Mouse (Mus musculus) midbrain, embryonic 15.5 days (tissue): ENCODE measurements at regions not wholly inside any gene's neighbourhood (a gene's known extent, or its start where the extent isn't known, plus 50 kb on each side); places are given as distances from the start of the nearest gene placed in this dataset.

Experiments
- ATAC-seq: fragments of 200-750 bp; cut with Nextera tagmentation; replicated peaks from 2 replicates; pipeline ENCODE4 v1.8.0; 2017; ENCODE audit warnings: moderate TSS enrichment
- H3K27ac ChIP-seq: fragments of 300-500 bp; sonication (generic); 2 replicates; pipeline ENCODE4 v1.5.1; 2015; ENCODE audit warnings: mild to moderate bottlenecking, inconsistent platforms
- H3K27me3 ChIP-seq: fragments of 300-500 bp; sonication (generic); replicated peaks from 2 replicates; pipeline ENCODE4 v1.6.1; 2015; ENCODE audit warnings: inconsistent platforms
- H3K36me3 ChIP-seq: fragments of 300-500 bp; sonication (generic); replicated peaks from 2 replicates; pipeline ENCODE4 v1.6.1; 2015; ENCODE audit warnings: inconsistent platforms
- H3K4me1 ChIP-seq: fragments of 300-500 bp; sonication (generic); 2 replicates; pipeline ENCODE4 v1.6.1; 2015; ENCODE audit warnings: inconsistent platforms
- H3K4me2 ChIP-seq: fragments of 300-500 bp; sonication (generic); 2 replicates; pipeline ENCODE4 v1.6.1; 2015; ENCODE audit warnings: inconsistent platforms, mild to moderate bottlenecking, moderate library complexity
- H3K4me3 ChIP-seq: fragments of 300-500 bp; sonication (generic); 2 replicates; pipeline ENCODE4 v1.5.1; 2015; ENCODE audit warnings: mild to moderate bottlenecking, inconsistent platforms
- H3K9ac ChIP-seq: fragments of 300-500 bp; sonication (generic); 2 replicates; pipeline ENCODE4 v1.6.1; 2015; ENCODE audit warnings: mild to moderate bottlenecking, inconsistent platforms
- H3K9me3 ChIP-seq: fragments of 300-500 bp; sonication (generic); 2 replicates; pipeline ENCODE4 v1.6.1; 2016; ENCODE audit warnings: inconsistent platforms
- WGBS: fragments of 180-500 bp; shearing (Covaris S2); methylation state at CpG from one replicate; pipeline ENCODE4 v1.1.7; 2015; ENCODE audit warnings: mixed read lengths; 5-methylcytosine and 5-hydroxymethylcytosine counted together

DNA sequence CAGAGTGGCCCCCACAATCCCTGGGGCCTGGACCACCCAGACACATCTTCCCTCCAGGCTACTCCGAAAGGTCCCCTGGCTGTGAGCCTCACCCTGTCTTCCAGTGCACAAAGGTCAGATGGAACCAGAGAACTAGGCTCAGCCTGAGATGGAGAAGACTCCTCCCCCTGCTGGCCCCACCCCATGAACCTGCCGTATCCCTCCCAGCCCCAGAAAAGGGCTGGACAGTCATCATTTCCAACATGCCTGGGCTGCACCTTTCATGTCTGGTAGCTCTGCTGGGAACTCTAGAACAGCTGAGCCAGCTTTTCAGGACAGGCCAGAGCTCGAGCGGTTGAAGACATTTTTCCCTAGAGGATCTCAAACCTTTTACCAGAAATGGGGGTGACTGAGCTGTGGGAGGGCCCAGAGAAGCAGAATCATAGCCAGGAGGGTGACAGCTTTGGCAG, 77.8 kb downstream of the Zfp36l1 start:
- H3K36me3 ChIP-seq: no peaks in the 10 kb centered on the region
- H3K4me2 ChIP-seq: no peak overlapping the region
- H3K9ac ChIP-seq: no peak overlapping the region
- no peak for ATAC-seq
- H3K27me3 ChIP-seq: no peaks in the 10 kb centered on the region
- 63% methylated on average over 4 of the region's 4 CpGs for WGBS
- H3K4me1 ChIP-seq: no peaks in the 10 kb centered on the region
- H3K27ac ChIP-seq: no peak overlapping the region
- H3K9me3 ChIP-seq: no peaks in the 10 kb centered on the region
- H3K4me3 ChIP-seq: no peak overlapping the region

DNA sequence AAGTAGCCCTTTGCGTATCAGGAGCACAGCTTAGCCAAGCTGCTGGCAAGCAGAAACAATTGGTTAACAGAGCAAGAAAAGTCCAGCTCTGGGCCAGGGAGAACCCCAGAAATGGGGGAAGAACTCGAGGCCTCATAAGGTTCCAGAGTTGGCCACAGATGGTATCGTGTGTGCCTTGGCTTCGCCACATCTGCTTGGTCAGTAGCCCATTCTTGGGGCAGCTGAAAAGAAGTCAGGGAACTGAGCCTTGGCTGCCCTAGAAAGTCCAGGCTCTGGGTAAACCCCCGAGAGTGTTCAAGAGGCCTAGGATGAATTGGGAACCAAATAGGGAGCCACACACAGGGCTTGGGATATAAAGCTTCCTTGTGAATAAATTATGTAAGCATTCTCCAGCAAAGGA, 78.7 kb downstream of the Zfp36l1 start:
- WGBS: 88% methylated on average over 5 of the region's 5 CpGs
- H3K9me3 ChIP-seq: no peaks in the 10 kb centered on the region
- no peaks in the 10 kb centered on the region for H3K36me3 ChIP-seq
- H3K27me3 ChIP-seq: no peaks in the 10 kb centered on the region
- no peak overlapping the region for H3K9ac ChIP-seq
- no peak for ATAC-seq
- H3K4me2 ChIP-seq: no peak overlapping the region
- H3K4me1 ChIP-seq: no peaks in the 10 kb centered on the region
- no peak overlapping the region for H3K4me3 ChIP-seq
- H3K27ac ChIP-seq: no peak overlapping the region

DNA sequence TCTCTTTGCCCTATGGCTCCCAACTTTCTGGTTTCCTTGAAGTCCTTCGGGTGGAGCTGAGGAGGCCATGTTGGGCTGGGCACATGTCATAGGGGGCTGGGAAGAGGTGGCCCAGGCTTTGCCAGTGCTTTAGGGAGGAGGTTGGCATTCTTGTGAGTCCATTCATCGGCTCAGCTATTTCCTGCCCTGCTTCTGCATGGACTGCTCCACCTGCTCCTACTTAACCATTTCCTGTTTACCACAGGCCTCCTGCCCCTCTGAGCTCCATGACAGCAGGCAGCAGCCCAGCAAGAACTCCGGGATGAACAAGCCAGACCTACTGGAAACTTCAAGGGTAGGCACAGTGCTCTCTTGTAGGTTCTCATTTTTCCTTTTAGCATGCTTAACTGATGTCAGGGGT, 80.3 kb downstream of the Zfp36l1 start:
- Histone ChIP-seq H3K4me1 (no peaks in the 10 kb centered on the region), H3K4me3 (no peak overlapping the region), H3K9me3 (no peaks in the 10 kb centered on the region), H3K36me3 (no peaks in the 10 kb centered on the region), H3K9ac (no peak overlapping the region), H3K27me3 (no peaks in the 10 kb centered on the region), H3K4me2 (no peak overlapping the region), H3K27ac (no peak overlapping the region)
- 83% methylated on average over 3 of the region's 3 CpGs for WGBS
- ATAC-seq: no peak

DNA sequence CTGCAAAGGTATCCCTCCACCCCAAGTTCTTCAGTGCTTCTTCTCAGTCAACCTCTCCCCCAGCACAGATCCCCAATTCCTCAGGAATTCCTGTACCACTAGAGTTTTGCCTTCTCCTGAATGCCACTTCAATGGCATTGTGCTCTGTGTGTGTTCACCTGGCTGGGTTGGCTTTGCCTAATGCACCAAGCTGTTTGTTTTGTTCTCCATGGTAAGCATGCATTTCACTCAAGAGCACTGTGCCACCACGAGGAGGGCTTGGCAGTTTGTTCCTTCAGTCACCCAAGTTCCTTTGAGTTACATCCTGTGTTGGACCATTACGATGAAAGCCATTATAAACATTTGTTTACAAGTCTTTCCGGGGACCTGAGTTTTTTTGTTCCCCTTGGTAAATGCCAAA, 84.5 kb downstream of the Zfp36l1 start:
- Histone ChIP-seq H3K4me3 (no peak overlapping the region), H3K27me3 (no peaks in the 10 kb centered on the region), H3K36me3 (no peaks in the 10 kb centered on the region), H3K27ac (no peak overlapping the region), H3K9ac (no peak overlapping the region), H3K4me2 (no peak overlapping the region), H3K9me3 (no peaks in the 10 kb centered on the region), H3K4me1 (peaks cover 3% of the 10 kb centered on the region)
- ATAC-seq: no peak
- 84% methylated on average over 3 of the region's 3 CpGs for WGBS

DNA sequence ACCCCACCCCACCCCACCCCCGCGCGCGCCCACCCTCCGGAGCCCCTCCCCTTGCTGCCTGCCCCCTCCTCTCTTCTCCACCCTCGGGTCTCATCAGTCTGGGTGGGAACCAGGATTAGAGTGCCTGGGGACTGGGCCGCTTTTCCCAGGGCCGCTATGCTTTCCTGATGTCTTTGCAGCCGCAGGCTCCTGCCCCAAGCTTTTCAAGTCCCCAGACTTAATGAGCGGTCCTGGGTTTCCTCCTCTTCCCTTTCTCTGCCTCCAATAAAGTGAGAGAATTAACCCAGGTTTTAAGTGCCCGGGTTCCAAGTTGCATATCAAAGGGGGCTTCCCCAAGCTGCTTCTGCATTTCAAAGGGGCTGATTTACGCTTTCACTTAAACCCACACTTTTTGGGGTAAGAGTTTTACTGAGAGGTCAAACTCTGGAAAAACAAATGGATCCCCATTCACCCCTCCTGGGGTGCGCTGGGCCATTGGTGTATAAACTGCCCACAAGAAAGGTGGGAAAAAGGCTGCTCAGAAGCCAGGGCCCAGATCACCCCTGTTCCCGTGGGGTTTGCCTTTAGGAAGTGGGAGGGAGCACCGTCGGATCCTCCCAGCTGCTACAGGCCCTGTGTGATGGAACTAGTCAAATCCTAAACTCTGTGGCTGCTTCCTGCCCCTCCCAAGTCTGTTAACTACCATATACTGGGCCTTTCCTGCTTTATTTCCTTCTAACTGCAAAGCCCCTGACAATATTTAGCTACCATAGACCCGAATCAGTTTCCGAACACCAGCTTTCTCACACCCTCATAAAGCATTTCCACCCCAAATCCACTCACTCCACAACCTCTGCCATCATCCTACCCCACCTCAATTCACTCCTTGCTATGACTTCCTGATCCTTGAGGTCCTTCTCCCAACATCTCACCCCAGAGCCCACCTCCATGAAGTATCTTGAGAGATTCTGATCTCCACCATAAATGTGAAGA, 89.4 kb downstream of the Zfp36l1 start:
- H3K9me3 ChIP-seq: no peaks in the 10 kb centered on the region
- peak; percentile 69 for ATAC-seq
- H3K4me1 ChIP-seq: peaks cover 34% of the 10 kb centered on the region
- H3K27me3 ChIP-seq: no peaks in the 10 kb centered on the region
- peak overlapping the region; percentile 57 for H3K27ac ChIP-seq
- no peaks in the 10 kb centered on the region for H3K36me3 ChIP-seq
- H3K4me3 ChIP-seq: no peak overlapping the region
- 10% methylated on average over 18 of the region's 18 CpGs for WGBS
- peak overlapping the region; percentile 28 for H3K4me2 ChIP-seq
- no peak overlapping the region for H3K9ac ChIP-seq

GRCm38 (mm10) chr12:80022181-80023106, 90.4 kb downstream of the Zfp36l1 start:
- H3K9me3 ChIP-seq: no peaks in the 10 kb centered on the region
- ATAC-seq: peak; percentile 68
- no peak overlapping the region for H3K4me3 ChIP-seq
- WGBS: 8% methylated on average over 18 of the region's 18 CpGs
- H3K4me1 ChIP-seq: peaks cover 34% of the 10 kb centered on the region
- H3K27ac ChIP-seq: peak overlapping the region; percentile 63
- H3K27me3 ChIP-seq: no peaks in the 10 kb centered on the region
- peak overlapping the region; percentile 28 for H3K4me2 ChIP-seq
- no peak overlapping the region for H3K9ac ChIP-seq
- H3K36me3 ChIP-seq: no peaks in the 10 kb centered on the region

GRCm38 (mm10) chr12:80021030-80021473, 91.8 kb downstream of the Zfp36l1 start:
- Histone ChIP-seq H3K4me2 (no peak overlapping the region), H3K27ac (no peak overlapping the region), H3K4me3 (no peak overlapping the region), H3K36me3 (no peaks in the 10 kb centered on the region), H3K9ac (no peak overlapping the region), H3K4me1 (peaks cover 34% of the 10 kb centered on the region), H3K9me3 (no peaks in the 10 kb centered on the region), H3K27me3 (no peaks in the 10 kb centered on the region)
- 6% methylated on average over 6 of the region's 6 CpGs for WGBS
- ATAC-seq: no peak

GRCm38 (mm10) chr12:80018086-80018485, 94.7 kb downstream of the Zfp36l1 start:
- H3K27ac ChIP-seq: no peak overlapping the region
- H3K4me3 ChIP-seq: no peak overlapping the region
- WGBS: 90% methylated on average over 8 of the region's 8 CpGs
- no peak for ATAC-seq
- peaks cover 39% of the 10 kb centered on the region for H3K4me1 ChIP-seq
- no peak overlapping the region for H3K9ac ChIP-seq
- H3K9me3 ChIP-seq: no peaks in the 10 kb centered on the region
- no peak overlapping the region for H3K4me2 ChIP-seq
- no peaks in the 10 kb centered on the region for H3K27me3 ChIP-seq
- H3K36me3 ChIP-seq: no peaks in the 10 kb centered on the region

DNA sequence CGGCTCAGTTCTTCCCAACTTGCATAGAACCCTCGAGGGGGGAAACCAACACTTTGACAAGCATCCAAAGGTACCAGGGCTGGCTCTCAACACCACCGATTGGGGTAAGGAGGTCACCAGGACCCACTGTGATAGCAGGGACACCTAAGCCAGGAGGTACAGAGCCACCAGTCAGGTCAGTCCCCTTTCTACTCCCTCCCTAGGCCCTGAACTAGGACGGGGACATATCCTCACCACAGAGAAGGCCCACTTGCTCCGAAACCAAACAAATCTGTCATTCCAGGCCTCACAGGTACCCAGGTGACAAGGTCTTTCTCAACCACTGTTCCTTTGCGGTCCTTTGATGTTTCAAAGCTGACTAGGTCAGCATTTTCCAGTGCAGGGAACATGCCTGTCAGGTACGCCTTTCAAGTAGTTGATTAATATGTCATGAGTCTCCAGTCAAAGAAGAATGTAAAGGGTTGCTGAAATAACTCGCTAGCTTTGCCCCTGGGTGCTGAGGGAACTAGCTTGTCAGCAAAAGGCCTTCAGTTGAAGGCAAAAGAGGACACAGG, 95.4 kb downstream of the Zfp36l1 start:
- ATAC-seq: no peak
- 79% methylated on average over 8 of the region's 8 CpGs for WGBS
- Histone ChIP-seq H3K9me3 (no peaks in the 10 kb centered on the region), H3K9ac (no peak overlapping the region), H3K27me3 (no peaks in the 10 kb centered on the region), H3K4me3 (no peak overlapping the region), H3K4me1 (peaks cover 32% of the 10 kb centered on the region), H3K36me3 (no peaks in the 10 kb centered on the region), H3K27ac (no peak overlapping the region), H3K4me2 (no peak overlapping the region)

GRCm38 (mm10) chr12:80015938-80016337, 96.9 kb downstream of the Zfp36l1 start:
- H3K27ac ChIP-seq: no peak overlapping the region

DNA sequence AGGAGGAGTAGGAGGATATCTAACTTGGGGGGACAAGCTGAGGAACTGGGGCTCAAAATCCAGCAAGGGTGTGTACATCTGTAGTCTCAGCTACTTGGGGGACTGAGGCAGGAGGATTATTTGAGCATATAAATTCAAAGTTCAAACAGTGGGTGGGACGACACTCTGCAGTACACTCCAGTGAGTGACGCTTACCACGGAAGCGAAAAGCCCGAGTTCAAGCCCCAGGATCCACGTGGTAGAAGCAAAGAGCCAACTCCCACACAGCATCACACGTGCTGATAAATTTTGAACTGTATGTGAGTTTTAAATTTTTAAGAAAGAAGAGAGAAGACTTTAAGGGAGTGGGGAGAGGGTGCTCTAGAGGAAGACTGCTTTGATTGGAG, 98.2 kb downstream of the Zfp36l1 start:
- H3K4me3 ChIP-seq: peak overlapping the region; percentile 10; the same call in 1 of the 2 replicates
- peak overlapping the region; percentile 50 for H3K4me2 ChIP-seq
- WGBS: 59% methylated on average over 7 of the region's 7 CpGs
- no peak overlapping the region for H3K9ac ChIP-seq
- H3K9me3 ChIP-seq: no peaks in the 10 kb centered on the region
- no peaks in the 10 kb centered on the region for H3K27me3 ChIP-seq
- H3K4me1 ChIP-seq: peaks cover 11% of the 10 kb centered on the region
- peak; percentile 9; the same call in 1 of the 2 replicates for ATAC-seq
- no peaks in the 10 kb centered on the region for H3K36me3 ChIP-seq
- peak overlapping the region; percentile 77 for H3K27ac ChIP-seq

More at GRCm38 (mm10) chr12:80015938-80016337, 96.9 kb downstream of the Zfp36l1 start:
- peaks cover 17% of the 10 kb centered on the region for H3K4me1 ChIP-seq
- H3K27me3 ChIP-seq: no peaks in the 10 kb centered on the region
- no peak for ATAC-seq
- 94% methylated on average over 1 of the region's 1 CpGs for WGBS
- H3K4me2 ChIP-seq: no peak overlapping the region
- no peaks in the 10 kb centered on the region for H3K36me3 ChIP-seq
- no peaks in the 10 kb centered on the region for H3K9me3 ChIP-seq
- no peak overlapping the region for H3K9ac ChIP-seq
- H3K4me3 ChIP-seq: no peak overlapping the region
